Mouse (Mus musculus): ENCODE measurements around the gene Hoxd11. TPM values are rescaled to one million over a fixed set of nuclear protein-coding genes. Genes with fewer than 3 reads are reported as not detected.

Gene Hoxd11
- polyA plus RNA-seq, 1 experiment, result not detected

DNA sequence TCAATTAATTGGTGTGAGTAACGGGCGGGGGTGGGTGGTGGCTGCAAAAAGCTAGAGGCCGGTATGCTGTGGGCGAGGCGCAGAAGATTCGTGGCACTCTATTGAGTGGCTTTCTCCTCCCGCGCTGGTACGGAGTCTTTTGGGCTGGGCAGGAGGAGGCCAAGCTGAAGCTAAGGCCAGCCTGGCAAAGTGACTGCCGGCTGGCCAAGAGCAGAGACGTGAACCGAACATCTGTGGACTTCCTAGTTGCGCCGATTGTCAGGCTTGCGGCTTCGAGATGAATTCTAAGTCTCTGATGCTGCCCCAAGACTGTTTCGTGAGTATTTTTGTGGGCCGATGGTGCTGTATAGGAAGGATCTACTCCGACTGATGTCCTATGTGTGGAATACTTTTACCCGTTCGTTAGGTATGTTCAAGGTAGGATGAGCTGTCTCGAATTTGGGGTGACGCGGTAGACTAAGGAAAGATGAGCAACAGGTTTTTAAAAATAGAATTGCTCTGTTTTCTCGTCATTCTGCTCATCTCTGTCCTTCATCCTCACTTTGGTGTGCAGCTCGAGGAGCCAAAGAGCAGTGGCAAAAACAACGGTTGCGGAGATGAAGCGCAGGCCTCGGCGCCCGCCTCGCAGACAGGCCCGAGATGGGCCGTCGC, 12.0 kb upstream of the Hoxd11 start:
- Histone ChIP-seq H3K4me1 (ENCODE audit: control insufficient read depth, insufficient read depth, low read length) (peaks cover 8% of the 10 kb centered on the region; the same call in 1 of the 2 replicates), H3K36me3 (ENCODE audit: control insufficient read depth, insufficient read depth, low read length) (no peaks in the 10 kb centered on the region), H3K27me3 (ENCODE audit: control insufficient read depth, insufficient read depth, low read length) (peaks cover 15% of the 10 kb centered on the region), H3K4me3 (ENCODE audit: control insufficient read depth, low read depth, low read length) (no peak overlapping the region), H3K27ac (ENCODE audit: control insufficient read depth, insufficient read depth, low read depth, low read length) (no peak overlapping the region)
- TF ChIP-seq POLR2A (IDR thresholded peaks at IDR 0.05; ENCODE audit: control insufficient read depth, low read depth, low read length) (no peak), CTCF (IDR thresholded peaks at IDR 0.05; ENCODE audit: control insufficient read depth, insufficient read depth, insufficient replicate concordance, low read depth, low read length) (no peak)

DNA sequence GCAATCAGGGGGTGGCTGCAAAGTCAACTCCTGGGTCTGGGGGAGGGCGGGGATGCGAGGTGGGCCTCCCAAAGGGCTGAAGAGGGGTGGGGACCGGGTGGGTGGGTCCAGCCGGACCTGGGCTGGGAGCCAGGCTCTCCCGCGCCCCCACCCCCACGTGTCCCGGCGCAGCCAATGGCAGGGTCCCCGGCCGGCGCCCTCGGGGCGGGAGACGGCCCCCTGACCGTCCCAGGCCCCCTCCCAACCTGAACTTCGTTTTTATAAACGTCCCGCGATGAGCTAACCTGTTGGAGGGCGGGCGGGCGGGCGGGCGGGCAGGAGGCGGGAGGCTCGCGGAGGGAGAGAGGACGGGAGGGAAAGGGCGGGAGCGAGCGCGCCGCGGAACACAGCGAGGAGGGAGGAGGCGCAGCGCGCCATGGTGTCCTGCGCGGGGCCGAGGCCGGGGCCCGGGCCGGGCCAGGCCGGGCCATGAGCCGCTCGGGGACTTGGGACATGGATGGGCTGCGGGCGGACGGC, 11.5 kb upstream of the Hoxd11 start, which contains the start of gene Hoxd13:
TSS of gene Hoxd13 (plus strand) at position 469 of the 516 bp plus-strand sequence.
- Histone ChIP-seq H3K27ac (ENCODE audit: control insufficient read depth, insufficient read depth, low read depth, low read length) (no peak within 1 kb of the TSS), H3K36me3 (ENCODE audit: control insufficient read depth, insufficient read depth, low read length) (no peaks in the 10 kb centered on the region), H3K27me3 (ENCODE audit: control insufficient read depth, insufficient read depth, low read length) (peaks cover 15% of the 10 kb centered on the region)

DNA sequence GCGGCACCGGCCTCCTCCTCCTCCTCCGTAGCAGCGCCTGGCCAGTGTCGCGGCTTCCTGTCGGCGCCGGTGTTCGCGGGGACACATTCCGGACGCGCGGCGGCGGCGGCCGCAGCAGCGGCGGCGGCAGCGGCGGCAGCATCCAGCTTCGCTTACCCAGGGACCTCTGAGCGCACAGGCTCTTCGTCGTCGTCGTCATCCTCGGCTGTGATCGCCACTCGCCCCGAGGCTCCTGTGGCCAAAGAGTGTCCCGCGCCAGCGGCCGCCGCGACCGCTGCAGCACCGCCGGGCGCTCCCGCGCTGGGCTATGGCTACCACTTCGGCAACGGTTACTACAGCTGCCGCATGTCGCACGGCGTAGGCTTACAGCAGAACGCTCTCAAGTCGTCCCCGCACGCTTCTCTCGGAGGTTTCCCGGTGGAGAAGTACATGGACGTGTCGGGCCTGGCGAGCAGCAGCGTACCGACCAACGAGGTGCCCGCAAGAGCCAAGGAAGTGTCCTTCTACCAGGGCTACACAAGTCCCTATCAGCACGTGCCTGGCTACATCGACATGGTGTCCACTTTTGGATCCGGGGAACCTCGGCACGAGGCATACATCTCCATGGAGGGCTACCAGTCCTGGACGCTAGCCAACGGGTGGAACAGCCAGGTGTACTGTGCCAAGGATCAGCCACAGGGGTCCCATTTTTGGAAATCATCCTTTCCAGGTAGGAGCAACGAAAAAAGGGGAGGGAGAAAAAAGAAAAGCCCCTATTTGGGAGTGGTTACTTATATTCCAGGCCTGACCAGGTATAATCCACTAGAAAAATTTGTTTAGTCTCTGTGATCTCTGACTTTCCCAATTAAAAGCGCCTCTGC, 10.8 kb upstream of the Hoxd11 start:
- Histone ChIP-seq H3K36me3 (ENCODE audit: control insufficient read depth, insufficient read depth, low read length) (no peaks in the 10 kb centered on the region), H3K27me3 (ENCODE audit: control insufficient read depth, insufficient read depth, low read length) (peaks cover 13% of the 10 kb centered on the region), H3K4me1 (ENCODE audit: control insufficient read depth, insufficient read depth, low read length) (peaks cover 12% of the 10 kb centered on the region), H3K4me3 (ENCODE audit: control insufficient read depth, low read depth, low read length) (peak overlapping the region; percentile 57), H3K27ac (ENCODE audit: control insufficient read depth, insufficient read depth, low read depth, low read length) (no peak overlapping the region)
- TF ChIP-seq POLR2A (IDR thresholded peaks at IDR 0.05; ENCODE audit: control insufficient read depth, low read depth, low read length), result no peak
- TF ChIP-seq CTCF (IDR thresholded peaks at IDR 0.05; ENCODE audit: control insufficient read depth, insufficient read depth, insufficient replicate concordance, low read depth, low read length), result no peak

More for the DNA sequence above, 11.5 kb upstream of the Hoxd11 start, which contains the start of gene Hoxd13:
- TF ChIP-seq POLR2A (IDR thresholded peaks at IDR 0.05; ENCODE audit: control insufficient read depth, low read depth, low read length), result no peak
- H3K4me3 ChIP-seq (ENCODE audit: control insufficient read depth, low read depth, low read length), result peak within 1 kb of the TSS; percentile 57
- peaks cover 12% of the 10 kb centered on the region for H3K4me1 ChIP-seq (ENCODE audit: control insufficient read depth, insufficient read depth, low read length)

DNA sequence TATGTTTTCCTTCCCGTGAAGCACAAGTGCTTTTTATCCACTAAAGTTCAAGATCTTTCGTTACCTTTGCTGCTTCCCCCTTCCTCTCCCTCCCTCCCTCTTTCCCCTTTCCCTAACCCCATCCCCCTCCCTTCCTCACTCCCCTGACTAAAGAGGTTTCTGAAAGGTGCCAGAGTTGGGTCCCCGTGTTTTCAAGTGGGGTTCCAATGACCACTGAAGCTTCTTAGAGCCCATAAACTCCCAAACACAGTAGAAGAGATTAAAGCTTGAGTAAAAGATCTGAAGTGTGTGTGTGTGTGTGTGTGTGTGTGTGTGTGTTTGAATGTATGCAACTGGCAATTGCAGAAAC, 10.2 kb upstream of the Hoxd11 start:
- no peaks in the 10 kb centered on the region for H3K36me3 ChIP-seq (ENCODE audit: control insufficient read depth, insufficient read depth, low read length)
- TF ChIP-seq POLR2A (IDR thresholded peaks at IDR 0.05; ENCODE audit: control insufficient read depth, low read depth, low read length), result no peak
- no peak for TF ChIP-seq CTCF (IDR thresholded peaks at IDR 0.05; ENCODE audit: control insufficient read depth, insufficient read depth, insufficient replicate concordance, low read depth, low read length)
- H3K4me3 ChIP-seq (ENCODE audit: control insufficient read depth, low read depth, low read length), result no peak overlapping the region
- H3K27ac ChIP-seq (ENCODE audit: control insufficient read depth, insufficient read depth, low read depth, low read length), result no peak overlapping the region
- H3K27me3 ChIP-seq (ENCODE audit: control insufficient read depth, insufficient read depth, low read length), result peaks cover 14% of the 10 kb centered on the region
- H3K4me1 ChIP-seq (ENCODE audit: control insufficient read depth, insufficient read depth, low read length), result peaks cover 12% of the 10 kb centered on the region

DNA sequence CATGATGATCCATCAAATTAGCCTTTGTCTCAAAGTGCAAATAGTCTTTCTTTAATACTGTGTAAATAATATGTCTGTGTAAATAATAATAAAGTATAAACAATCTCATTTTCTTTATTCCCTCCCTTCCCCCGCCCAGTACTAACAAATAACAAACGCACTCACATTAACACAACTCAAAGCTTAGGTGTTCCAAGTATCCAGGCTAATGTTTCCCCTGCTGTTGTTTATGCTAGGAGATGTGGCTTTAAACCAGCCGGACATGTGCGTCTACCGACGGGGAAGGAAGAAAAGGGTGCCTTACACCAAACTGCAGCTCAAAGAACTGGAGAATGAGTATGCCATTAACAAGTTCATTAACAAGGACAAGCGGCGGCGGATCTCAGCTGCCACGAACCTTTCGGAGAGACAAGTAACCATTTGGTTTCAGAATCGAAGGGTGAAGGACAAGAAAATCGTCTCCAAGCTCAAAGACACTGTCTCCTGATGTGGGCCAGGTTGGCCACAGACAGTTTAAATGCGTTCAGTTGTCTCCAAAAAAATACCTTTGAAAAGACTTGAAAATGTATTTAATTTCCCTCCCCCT, 9.6 kb upstream of the Hoxd11 start:
- H3K27me3 ChIP-seq (ENCODE audit: control insufficient read depth, insufficient read depth, low read length), result peaks cover 14% of the 10 kb centered on the region

DNA sequence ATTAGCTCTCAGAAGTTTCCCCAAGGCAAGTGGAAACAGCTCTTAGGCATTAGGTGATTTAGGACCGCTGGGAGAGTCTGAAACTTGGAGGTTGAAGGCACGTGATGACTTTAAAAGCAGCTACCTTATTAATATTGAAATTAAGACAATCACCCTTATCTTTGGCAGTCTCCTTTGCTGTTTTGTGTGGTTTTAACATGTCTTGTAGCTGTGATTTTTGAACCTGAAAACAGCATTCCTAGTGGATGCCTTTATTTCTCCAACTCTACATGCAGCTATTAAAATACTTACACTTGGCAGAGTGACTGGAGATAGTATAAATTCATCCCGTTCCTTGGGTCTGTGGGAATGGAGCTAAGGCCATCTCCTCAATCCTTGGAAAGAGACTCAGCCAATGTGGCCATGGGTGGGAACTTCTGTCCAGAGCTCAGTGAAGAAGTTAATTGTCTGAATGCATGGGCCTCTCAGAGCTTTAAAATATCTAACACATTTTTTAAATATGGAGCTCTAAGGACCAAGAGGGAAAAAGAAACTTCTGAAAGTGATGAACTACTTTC, 8.6 kb upstream of the Hoxd11 start:
- H3K36me3 ChIP-seq (ENCODE audit: control insufficient read depth, insufficient read depth, low read length), result no peaks in the 10 kb centered on the region
- peaks cover 18% of the 10 kb centered on the region for H3K4me1 ChIP-seq (ENCODE audit: control insufficient read depth, insufficient read depth, low read length)
- peaks cover 17% of the 10 kb centered on the region for H3K27me3 ChIP-seq (ENCODE audit: control insufficient read depth, insufficient read depth, low read length)

More for the DNA sequence above, 9.6 kb upstream of the Hoxd11 start:
- Histone ChIP-seq H3K27ac (ENCODE audit: control insufficient read depth, insufficient read depth, low read depth, low read length) (no peak overlapping the region), H3K36me3 (ENCODE audit: control insufficient read depth, insufficient read depth, low read length) (no peaks in the 10 kb centered on the region), H3K4me1 (ENCODE audit: control insufficient read depth, insufficient read depth, low read length) (peaks cover 12% of the 10 kb centered on the region), H3K4me3 (ENCODE audit: control insufficient read depth, low read depth, low read length) (no peak overlapping the region)
- no peak for TF ChIP-seq CTCF (IDR thresholded peaks at IDR 0.05; ENCODE audit: control insufficient read depth, insufficient read depth, insufficient replicate concordance, low read depth, low read length)
- no peak for TF ChIP-seq POLR2A (IDR thresholded peaks at IDR 0.05; ENCODE audit: control insufficient read depth, low read depth, low read length)

DNA sequence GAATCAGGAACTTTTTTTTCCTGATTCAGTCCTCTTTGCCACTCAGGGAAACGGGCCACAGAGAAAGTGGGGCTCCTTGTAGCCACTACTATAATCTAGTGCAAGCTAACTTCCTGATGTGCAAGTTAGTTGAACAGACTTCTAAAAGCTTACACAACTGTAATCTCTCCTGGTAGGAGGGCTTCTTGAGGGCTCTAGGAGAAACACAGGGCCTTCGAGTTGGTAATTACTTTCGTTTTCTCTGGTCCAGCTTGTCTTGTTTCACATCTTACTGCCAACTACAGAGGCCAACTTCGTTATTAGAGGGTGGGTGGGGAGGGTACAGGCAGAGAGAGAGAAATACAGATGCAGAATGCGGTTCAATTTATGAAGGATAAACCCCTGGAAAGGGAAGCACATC, 7.5 kb upstream of the Hoxd11 start:
- Histone ChIP-seq H3K4me3 (ENCODE audit: control insufficient read depth, low read depth, low read length) (no peak overlapping the region), H3K36me3 (ENCODE audit: control insufficient read depth, insufficient read depth, low read length) (no peaks in the 10 kb centered on the region), H3K27ac (ENCODE audit: control insufficient read depth, insufficient read depth, low read depth, low read length) (no peak overlapping the region), H3K27me3 (ENCODE audit: control insufficient read depth, insufficient read depth, low read length) (peaks cover 15% of the 10 kb centered on the region), H3K4me1 (ENCODE audit: control insufficient read depth, insufficient read depth, low read length) (peaks cover 18% of the 10 kb centered on the region)
- no peak for TF ChIP-seq CTCF (IDR thresholded peaks at IDR 0.05; ENCODE audit: control insufficient read depth, insufficient read depth, insufficient replicate concordance, low read depth, low read length)
- TF ChIP-seq POLR2A (IDR thresholded peaks at IDR 0.05; ENCODE audit: control insufficient read depth, low read depth, low read length), result no peak

More for the DNA sequence above, 8.6 kb upstream of the Hoxd11 start:
- Histone ChIP-seq H3K27ac (ENCODE audit: control insufficient read depth, insufficient read depth, low read depth, low read length) (no peak overlapping the region), H3K4me3 (ENCODE audit: control insufficient read depth, low read depth, low read length) (no peak overlapping the region)
- TF ChIP-seq CTCF (IDR thresholded peaks at IDR 0.05; ENCODE audit: control insufficient read depth, insufficient read depth, insufficient replicate concordance, low read depth, low read length) (no peak), POLR2A (IDR thresholded peaks at IDR 0.05; ENCODE audit: control insufficient read depth, low read depth, low read length) (no peak)
